Mouse (Mus musculus): ENCODE measurements around the gene Mta1. TPM values are rescaled to one million over a fixed set of nuclear protein-coding genes. Genes with fewer than 3 reads are reported as not detected.
A peak's percentile ranks its signal among the peaks of the same experiment; 100 is the strongest.

The Mta1 gene
- polyA plus RNA-seq, 1 experiment, result 77.4 TPM

DNA sequence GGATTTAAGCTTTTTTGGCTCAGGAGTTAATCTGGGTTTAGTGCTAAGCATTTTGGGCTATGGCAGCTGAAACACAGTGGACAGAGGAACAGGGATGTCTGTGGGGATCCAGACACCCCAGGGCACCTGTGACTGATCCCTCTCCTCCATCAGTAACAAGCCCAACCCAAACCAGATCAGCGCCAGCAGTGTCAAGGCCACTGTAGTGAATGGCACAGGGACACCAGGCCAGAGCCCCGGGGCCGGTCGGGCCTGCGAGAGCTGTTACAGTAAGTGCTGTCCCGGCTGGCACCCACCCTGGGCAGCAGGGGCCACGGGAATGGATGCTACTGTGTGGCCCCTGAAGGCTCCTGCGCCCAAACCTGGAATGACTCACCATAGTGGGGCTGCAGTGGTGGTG lies 32.7 kb downstream of the Mta1 start:
- WGBS, result 95% methylated on average over 8 of the region's 8 CpGs
- Histone ChIP-seq H3K4me1 (ENCODE audit: control insufficient read depth, insufficient read depth, low read length) (peaks cover 30% of the 10 kb centered on the region), H3K4me3 (replicated peaks; ENCODE audit: extremely low read depth, low read depth, low read length) (no peak overlapping the region)
- DNase-seq, result no peak
- TF ChIP-seq POLR2A (IDR thresholded peaks at IDR 0.05; ENCODE audit: borderline replicate concordance, extremely low read depth, low read depth, low read length) (no peak), CTCF (IDR thresholded peaks at IDR 0.05; ENCODE audit: insufficient read depth, low read length) (no peak)

DNA sequence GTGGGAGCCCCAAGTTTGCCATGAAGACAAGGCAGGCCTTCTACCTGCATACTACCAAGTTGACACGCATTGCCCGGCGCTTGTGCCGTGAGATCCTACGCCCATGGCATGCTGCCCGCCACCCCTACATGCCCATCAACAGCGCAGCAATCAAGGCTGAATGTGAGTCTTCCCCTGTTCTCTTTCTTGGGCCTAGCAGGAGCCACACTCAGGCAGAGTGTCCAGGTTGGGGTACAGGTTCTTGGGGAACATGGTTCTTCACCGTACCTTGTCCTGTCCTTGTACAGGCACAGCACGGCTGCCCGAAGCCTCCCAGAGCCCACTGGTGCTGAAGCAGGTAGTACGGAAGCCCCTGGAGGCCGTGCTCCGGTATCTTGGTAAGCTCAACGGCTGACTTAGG lies 33.5 kb downstream of the Mta1 start:
- no peak for TF ChIP-seq POLR2A (IDR thresholded peaks at IDR 0.05; ENCODE audit: borderline replicate concordance, extremely low read depth, low read depth, low read length)
- TF ChIP-seq CTCF (IDR thresholded peaks at IDR 0.05; ENCODE audit: insufficient read depth, low read length), result no peak
- Histone ChIP-seq H3K4me1 (ENCODE audit: control insufficient read depth, insufficient read depth, low read length) (peaks cover 30% of the 10 kb centered on the region), H3K4me3 (replicated peaks; ENCODE audit: extremely low read depth, low read depth, low read length) (no peak overlapping the region)
- DNase-seq, result no peak
- WGBS, result 95% methylated on average over 14 of the region's 14 CpGs

- TF ChIP-seq POLR2A (IDR thresholded peaks at IDR 0.05; ENCODE audit: borderline replicate concordance, extremely low read depth, low read depth, low read length) (0 out of 2 replicates have a peak, but pooled peaks have one; percentile 43), CTCF (IDR thresholded peaks at IDR 0.05; ENCODE audit: insufficient read depth, low read length) (no peak)
- H3K4me3 ChIP-seq (replicated peaks; ENCODE audit: extremely low read depth, low read depth, low read length), result no peak overlapping the region
- 15% methylated on average over 2 of the region's 2 CpGs for WGBS
- peaks cover 30% of the 10 kb centered on the region for H3K4me1 ChIP-seq (ENCODE audit: control insufficient read depth, insufficient read depth, low read length)
- DNase-seq, result peak; percentile 86
Observed at GRCm38 (mm10) chr12:113132567-113132966, 34.5 kb downstream of the Mta1 start.

GRCm38 (mm10) chr12:113133260-113133659 lies 35.2 kb downstream of the Mta1 start:
- 59% methylated on average over 9 of the region's 9 CpGs for WGBS
- Histone ChIP-seq H3K4me1 (ENCODE audit: control insufficient read depth, insufficient read depth, low read length) (peaks cover 30% of the 10 kb centered on the region), H3K4me3 (replicated peaks; ENCODE audit: extremely low read depth, low read depth, low read length) (no peak overlapping the region)
- TF ChIP-seq POLR2A (IDR thresholded peaks at IDR 0.05; ENCODE audit: borderline replicate concordance, extremely low read depth, low read depth, low read length) (no peak), CTCF (IDR thresholded peaks at IDR 0.05; ENCODE audit: insufficient read depth, low read length) (no peak)
- DNase-seq, result no peak

GRCm38 (mm10) chr12:113133861-113134403 lies 35.9 kb downstream of the Mta1 start:
- TF ChIP-seq CTCF (IDR thresholded peaks at IDR 0.05; ENCODE audit: insufficient read depth, low read length), result no peak
- no peak for TF ChIP-seq POLR2A (IDR thresholded peaks at IDR 0.05; ENCODE audit: borderline replicate concordance, extremely low read depth, low read depth, low read length)
- Histone ChIP-seq H3K4me1 (ENCODE audit: control insufficient read depth, insufficient read depth, low read length) (peaks cover 30% of the 10 kb centered on the region), H3K4me3 (replicated peaks; ENCODE audit: extremely low read depth, low read depth, low read length) (no peak overlapping the region)
- WGBS, result 71% methylated on average over 5 of the region's 5 CpGs
- DNase-seq, result no peak

DNA sequence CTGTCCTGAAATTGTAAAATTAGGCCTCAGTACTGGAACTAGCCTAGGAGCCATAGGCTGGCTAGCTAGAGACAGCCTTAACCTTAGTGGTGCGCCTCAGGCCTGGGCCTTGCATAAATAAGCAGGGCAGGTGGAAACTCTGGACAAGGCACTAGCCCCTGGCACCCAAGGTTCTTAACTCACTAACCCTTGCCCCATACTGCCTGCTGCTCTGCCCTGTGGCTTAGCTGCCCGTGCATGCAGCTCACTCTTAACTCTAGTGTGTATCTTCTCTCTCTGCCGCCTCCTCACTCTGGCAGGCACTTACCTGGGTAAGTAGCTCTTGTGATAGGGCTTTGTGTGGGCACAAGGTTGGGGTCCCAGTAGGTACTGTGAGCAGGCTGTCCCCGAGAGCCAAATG lies 36.4 kb downstream of the Mta1 start:
- Histone ChIP-seq H3K4me1 (ENCODE audit: control insufficient read depth, insufficient read depth, low read length) (peaks cover 32% of the 10 kb centered on the region), H3K4me3 (replicated peaks; ENCODE audit: extremely low read depth, low read depth, low read length) (no peak overlapping the region)
- TF ChIP-seq CTCF (IDR thresholded peaks at IDR 0.05; ENCODE audit: insufficient read depth, low read length), result no peak
- no peak for TF ChIP-seq POLR2A (IDR thresholded peaks at IDR 0.05; ENCODE audit: borderline replicate concordance, extremely low read depth, low read depth, low read length)
- WGBS, result 79% methylated on average over 4 of the region's 4 CpGs
- DNase-seq, result no peak

DNA sequence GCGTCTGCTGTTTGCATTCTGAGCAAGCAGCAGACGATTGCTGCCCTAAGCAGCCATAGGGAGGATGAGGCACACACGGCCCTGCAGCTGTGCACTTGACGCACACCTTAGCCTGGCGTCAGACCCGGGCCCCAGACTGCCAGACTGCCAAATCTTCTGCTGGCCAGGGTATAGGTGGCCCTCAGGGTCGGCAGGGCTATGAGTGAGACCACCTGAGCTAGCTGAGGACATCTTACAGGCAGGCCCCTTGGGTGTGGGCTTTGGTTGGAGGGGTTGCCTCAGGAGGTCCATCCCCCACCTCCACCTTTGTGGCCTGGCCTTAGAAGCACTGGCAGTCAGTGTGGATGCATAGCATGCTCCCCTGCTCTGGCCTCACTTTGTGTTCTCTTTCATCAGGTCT lies 37.3 kb downstream of the Mta1 start:
- TF ChIP-seq CTCF (IDR thresholded peaks at IDR 0.05; ENCODE audit: insufficient read depth, low read length), result no peak
- TF ChIP-seq POLR2A (IDR thresholded peaks at IDR 0.05; ENCODE audit: borderline replicate concordance, extremely low read depth, low read depth, low read length), result no peak
- Histone ChIP-seq H3K4me3 (replicated peaks; ENCODE audit: extremely low read depth, low read depth, low read length) (no peak overlapping the region), H3K4me1 (ENCODE audit: control insufficient read depth, insufficient read depth, low read length) (peaks cover 34% of the 10 kb centered on the region)
- 84% methylated on average over 7 of the region's 7 CpGs for WGBS
- no peak for DNase-seq

DNA sequence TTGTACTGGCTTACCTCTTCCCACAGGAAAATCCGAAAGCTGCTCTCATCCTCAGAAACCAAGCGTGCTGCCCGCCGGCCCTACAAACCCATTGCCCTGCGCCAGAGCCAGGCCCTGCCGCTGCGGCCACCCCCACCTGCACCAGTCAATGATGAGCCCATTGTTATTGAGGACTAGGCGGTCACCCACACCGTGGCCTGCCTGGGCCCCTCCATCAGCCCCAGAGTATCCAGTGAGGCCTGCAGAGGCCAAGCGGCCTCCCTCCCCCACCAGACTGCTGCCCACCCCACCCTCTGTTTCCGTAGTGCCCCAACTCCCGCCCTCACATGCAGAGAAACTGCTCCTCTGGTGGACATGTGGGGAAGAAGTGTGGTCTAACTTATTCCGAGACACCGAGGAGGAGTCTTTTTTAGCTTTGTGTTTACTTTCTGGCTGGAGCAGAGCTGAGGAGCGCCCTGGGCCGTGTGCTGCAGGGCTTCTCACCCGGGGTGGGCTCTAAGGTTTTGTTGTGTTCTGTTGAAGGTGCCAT lies 38.5 kb downstream of the Mta1 start:
- Histone ChIP-seq H3K4me3 (replicated peaks; ENCODE audit: extremely low read depth, low read depth, low read length) (no peak overlapping the region), H3K4me1 (ENCODE audit: control insufficient read depth, insufficient read depth, low read length) (peaks cover 34% of the 10 kb centered on the region)
- WGBS, result 75% methylated on average over 17 of the region's 17 CpGs
- DNase-seq, result no peak
- TF ChIP-seq CTCF (IDR thresholded peaks at IDR 0.05; ENCODE audit: insufficient read depth, low read length) (no peak), POLR2A (IDR thresholded peaks at IDR 0.05; ENCODE audit: borderline replicate concordance, extremely low read depth, low read depth, low read length) (no peak)

DNA sequence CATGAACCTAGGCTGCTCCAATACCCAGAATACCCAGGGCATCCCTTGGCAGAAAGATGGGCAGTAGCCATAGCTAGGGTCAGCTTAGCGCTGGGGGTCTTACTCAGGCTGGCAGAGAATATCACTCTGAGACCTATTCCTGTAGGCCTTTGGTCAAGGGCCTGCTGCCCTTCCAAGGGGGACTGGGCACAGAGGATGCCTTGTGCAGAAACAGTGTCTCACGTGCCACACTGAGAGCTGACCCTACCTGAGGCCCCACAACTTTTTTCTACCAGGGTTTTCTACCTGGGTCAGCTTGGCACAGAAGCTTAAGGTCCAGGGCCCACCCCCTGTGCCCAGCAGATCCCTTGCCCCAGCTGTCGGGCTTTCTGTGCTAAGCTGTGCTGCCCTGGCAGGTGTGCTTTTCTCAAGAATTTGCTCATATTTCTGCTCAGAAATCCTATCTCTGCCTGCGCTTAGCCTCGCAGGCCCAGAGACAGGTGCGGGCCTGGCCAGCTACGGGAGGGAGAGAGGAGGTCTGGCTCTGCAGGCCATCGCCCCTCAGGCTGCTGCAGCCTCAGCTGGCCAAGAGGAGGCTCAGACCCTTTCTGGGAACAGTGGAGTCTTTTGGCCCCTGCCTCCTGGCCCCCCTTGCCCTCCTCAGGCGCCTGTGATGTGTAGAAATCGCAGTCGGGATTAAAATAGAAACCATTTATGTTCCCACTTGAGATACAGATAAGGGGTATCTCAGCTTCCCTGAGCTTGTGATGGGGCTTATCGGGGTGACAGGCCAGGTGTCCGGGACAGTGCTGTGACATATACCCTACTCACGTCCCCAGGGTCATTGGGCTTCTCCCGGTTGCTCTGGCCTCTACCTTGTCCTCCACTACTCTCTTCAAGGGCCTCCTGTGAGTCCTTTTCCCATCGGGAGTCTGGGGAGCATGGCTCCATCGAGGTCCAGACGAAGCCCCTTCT lies 39.5 kb downstream of the Mta1 start:
- TF ChIP-seq POLR2A (IDR thresholded peaks at IDR 0.05; ENCODE audit: borderline replicate concordance, extremely low read depth, low read depth, low read length) (no peak), CTCF (IDR thresholded peaks at IDR 0.05; ENCODE audit: insufficient read depth, low read length) (no peak)
- DNase-seq, result no peak

More for the DNA sequence above, 39.5 kb downstream of the Mta1 start:
- H3K4me3 ChIP-seq (replicated peaks; ENCODE audit: extremely low read depth, low read depth, low read length), result no peak overlapping the region
- H3K4me1 ChIP-seq (ENCODE audit: control insufficient read depth, insufficient read depth, low read length), result peaks cover 24% of the 10 kb centered on the region
- 75% methylated on average over 18 of the region's 18 CpGs for WGBS

All from lung, adult 2 months (tissue).